In genomic region chr16:76373671-76374091, GRCm38 (mm10) we compare ENCODE assay signal across 8 mouse cellular contexts. TPM values are rescaled to one million over a fixed set of nuclear protein-coding genes. Genes with fewer than 3 reads are reported as not detected.
A peak's percentile ranks its signal among the peaks of the same experiment; 100 is the strongest.
DNase-seq lines count a peak whose midpoint lies in the region; ATAC-seq and TF ChIP-seq lines count a peak whose summit lies in the region.

Gene Nrip1 (minus strand): TSS chr16:76373827.

- peak within 1 kb of the TSS; percentile 93 for H3K4me3 ChIP-seq in embryonic facial prominence, embryonic 10.5 days
- peak within 1 kb of the TSS; percentile 89 for H3K4me3 ChIP-seq in intestine, embryonic 16.5 days (ENCODE audit: low read length)
- H3K4me3 ChIP-seq in small intestine, adult 2 months (ENCODE audit: low read depth, low read length): peak within 1 kb of the TSS; percentile 99

- peak; percentile 10 for ATAC-seq in activated CD4-positive, CD25-positive, alpha-beta regulatory T cell, adult 4 months
- ATAC-seq in intestine, embryonic 16.5 days: peak; percentile 43

- H3K27me3 ChIP-seq in embryonic facial prominence, embryonic 10.5 days (replicated peaks; ENCODE audit: low read depth, poor library complexity, severe bottlenecking): no peaks in the 10 kb centered on the region
- no peaks in the 10 kb centered on the region for H3K27me3 ChIP-seq in intestine, embryonic 16.5 days (replicated peaks; ENCODE audit: control insufficient read depth, insufficient read depth, low read length)
- no peaks in the 10 kb centered on the region for H3K27me3 ChIP-seq in small intestine, adult 2 months (ENCODE audit: control insufficient read depth, insufficient read depth, low read length)

- TF ChIP-seq CTCF in small intestine, adult 2 months (IDR thresholded peaks at IDR 0.05; ENCODE audit: extremely low read depth, insufficient read length, insufficient replicate concordance, low read depth, low read length): no peak

- H3K36me3 ChIP-seq in embryonic facial prominence, embryonic 10.5 days (replicated peaks): no peaks in the 10 kb centered on the region
- no peaks in the 10 kb centered on the region for H3K36me3 ChIP-seq in intestine, embryonic 16.5 days (ENCODE audit: control insufficient read depth, insufficient read depth, low read length)
- no peaks in the 10 kb centered on the region for H3K36me3 ChIP-seq in small intestine, adult 2 months (ENCODE audit: control insufficient read depth, insufficient read depth, low read length)

- peak within 1 kb of the TSS; percentile 79 for H3K4me2 ChIP-seq in intestine, embryonic 16.5 days (ENCODE audit: low read depth, low read length)

- no peaks in the 10 kb centered on the region for H3K9me3 ChIP-seq in embryonic facial prominence, embryonic 10.5 days
- H3K9me3 ChIP-seq in intestine, embryonic 16.5 days (ENCODE audit: control insufficient read depth, low read length): no peaks in the 10 kb centered on the region

- TF ChIP-seq POLR2A in small intestine, adult 2 months (IDR thresholded peaks at IDR 0.05; ENCODE audit: low read depth, low read length): 0 out of 2 replicates have a peak, but pooled peaks have one; percentile 33

- peaks cover 36% of the 10 kb centered on the region for H3K4me1 ChIP-seq in embryonic facial prominence, embryonic 10.5 days
- peaks cover 10% of the 10 kb centered on the region for H3K4me1 ChIP-seq in intestine, embryonic 16.5 days (ENCODE audit: control insufficient read depth, insufficient read depth, low read length)
- H3K4me1 ChIP-seq in small intestine, adult 2 months (ENCODE audit: control insufficient read depth, insufficient read depth, insufficient read length, low read length): peaks cover 4% of the 10 kb centered on the region; the same call in 1 of the 2 replicates

- intact Hi-C loops in left cerebral cortex, postnatal 4 days (cut with DNase I): loop anchor here (5.0 kb wide), 2 partner anchors 494 to 596 kb away; no protein-coding TSS in a partner anchor

- peak within 1 kb of the TSS; percentile 99 for H3K27ac ChIP-seq in embryonic facial prominence, embryonic 10.5 days (replicated peaks)
- H3K27ac ChIP-seq in intestine, embryonic 16.5 days (ENCODE audit: low read length): peak within 1 kb of the TSS; percentile 99
- H3K27ac ChIP-seq in small intestine, adult 2 months (ENCODE audit: insufficient read depth, low read depth, low read length): peak within 1 kb of the TSS; percentile 95

- WGBS in embryonic facial prominence, embryonic 10.5 days: under 1% methylated on average over 9 of the region's 9 CpGs
- WGBS in intestine, embryonic 16.5 days: under 1% methylated on average over 9 of the region's 9 CpGs
- WGBS in small intestine, adult 2 months: under 1% methylated on average over 9 of the region's 9 CpGs

- DNase-seq in 416B (ENCODE audit: low read depth): peak; percentile 95
- peak; percentile 77 for DNase-seq in embryonic facial prominence, embryonic 10.5 days (ENCODE audit: low spot score)
- no peak for DNase-seq in gonadal fat pad, adult 2 months (ENCODE audit: low read depth)
- peak; percentile 45 for DNase-seq in left cerebral cortex, postnatal 4 days
- peak; percentile 70 for DNase-seq in mesoderm, embryonic 11.5 days (ENCODE audit: low read depth, low spot score)

- H3K9ac ChIP-seq in intestine, embryonic 16.5 days (ENCODE audit: low read depth, low read length): peak within 1 kb of the TSS; percentile 96

RNA-seq across cellular contexts. Expression of gene Nrip1, which starts in this region (rescaled TPM):
- polyA plus RNA-seq in activated CD4-positive, CD25-positive, alpha-beta regulatory T cell, adult 4 months (2017; shearing (Covaris generic)): 10 to 100 TPM; 31.6 to 41.4 TPM
- polyA plus RNA-seq in embryonic facial prominence, embryonic 10.5 days (2016; fragmentation: Nextera tagmentation; extraction: Ambion mirVana): 58.3 and 60.8 TPM in 2 replicates
- polyA plus RNA-seq in gonadal fat pad, adult 2 months (2012; rRNA removed): 21.2 and 45.9 TPM in 2 replicates
- 31.2 and 35.5 TPM in 2 replicates for polyA plus RNA-seq in intestine, embryonic 16.5 days (2015; fragmentation: Nextera tagmentation; extraction: Ambion mirVana)
- 10 to 100 TPM; 94.0 to 98.7 TPM for total RNA-seq in left cerebral cortex, postnatal 4 days (2021)
- 7.2 and 18.6 TPM in 2 replicates for polyA plus RNA-seq in small intestine, adult 2 months (2012; rRNA removed)
